Mouse (Mus musculus) erythroblast, embryonic 14.5 days (primary cell): ENCODE data around the gene Il1r1.

Source experiments
- GATA1 ChIP-seq: IDR thresholded peaks from 2 replicates; pipeline ENCODE4 v1.6.1; 2012; ENCODE audit warnings: low read length, inconsistent platforms, mixed read lengths
- TAL1 ChIP-seq: IDR thresholded peaks from 3 replicates; pipeline ENCODE4 v1.6.1; 2012; ENCODE audit warnings: low read length, inconsistent platforms, mixed read lengths

- TF ChIP-seq GATA1: no peak
- TF ChIP-seq TAL1: no peak
Observed at GRCm38 (mm10) chr1:40179493-40179892, 45.4 kb upstream of the Il1r1 start.
